Mouse (Mus musculus) ES-Bruce4 (cell line): Measurements from ENCODE around the gene Mrpl3.

Experiments
- CTCF ChIP-seq: IDR thresholded peaks from one replicate; pipeline ENCODE4 v1.8.1; 2011; ENCODE audit warnings: low read depth, low read length
- EP300 ChIP-seq: IDR thresholded peaks from 2 replicates; pipeline ENCODE4 v1.6.1; 2011; ENCODE audit warnings: low read depth, low read length; ENCODE audit not compliant: insufficient read depth
- POLR2A ChIP-seq: IDR thresholded peaks from one replicate; pipeline ENCODE4 v1.8.1; 2011; ENCODE audit warnings: low read length; ENCODE audit not compliant: insufficient read depth

DNA sequence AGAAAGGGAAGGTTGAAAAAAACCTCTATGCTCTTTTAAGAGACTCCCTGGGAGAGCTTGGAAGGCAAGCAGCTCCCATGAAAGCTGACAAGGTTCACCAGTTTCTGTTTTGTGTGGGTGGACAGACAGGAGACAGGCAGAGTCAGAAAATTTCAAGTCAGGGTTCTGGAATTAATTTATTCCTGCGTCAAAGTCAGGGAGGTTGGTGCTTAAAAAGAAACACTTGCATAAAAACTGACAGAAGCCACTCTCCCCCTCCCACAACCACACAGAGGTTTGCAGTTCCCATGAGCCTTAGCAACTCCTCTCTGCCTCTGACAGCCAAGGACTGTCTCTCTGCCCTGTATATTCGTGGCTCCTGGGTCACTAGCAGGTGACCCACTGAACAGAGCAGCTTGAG lies 42.3 kb upstream of the Mrpl3 start:
- TF ChIP-seq CTCF = no peak
- TF ChIP-seq POLR2A = no peak
- no peak for TF ChIP-seq EP300
